Mouse (Mus musculus) G1E (cell line): ENCODE data around the gene Dnajc14.

Source experiments
- CTCF ChIP-seq: IDR thresholded peaks from 2 replicates; pipeline ENCODE4 v1.5.1; 2012; ENCODE audit warnings: low read depth, low read length, inconsistent platforms, mixed read lengths
- GATA1 ChIP-seq: IDR thresholded peaks from 2 replicates; pipeline ENCODE4 v1.6.1; 2012; ENCODE audit warnings: borderline replicate concordance, low read length, inconsistent platforms, mixed read lengths
- GATA2 ChIP-seq: IDR thresholded peaks from 2 replicates; pipeline ENCODE4 v1.6.1; 2012; ENCODE audit warnings: low read depth, low read length, inconsistent platforms, borderline replicate concordance
- POLR2AphosphoS5 ChIP-seq: IDR thresholded peaks from 2 replicates; pipeline ENCODE4 v1.6.1; 2012; ENCODE audit warnings: low read depth, low read length, inconsistent platforms; ENCODE audit not compliant: insufficient replicate concordance
- TAL1 ChIP-seq: conservative IDR thresholded peaks from 2 replicates; pipeline ENCODE4 v1.6.1; 2012; ENCODE audit warnings: low read depth, low read length, inconsistent platforms, mixed read lengths

- TF ChIP-seq CTCF, result no peak
- TF ChIP-seq GATA1, result no peak
- no peak for TF ChIP-seq POLR2AphosphoS5
- TF ChIP-seq TAL1, result no peak
- TF ChIP-seq GATA2, result no peak
Observed at GRCm38 (mm10) chr10:128794391-128794790, 9.5 kb upstream of the Dnajc14 start.
